Mouse (Mus musculus) thymus, postnatal 25 days (tissue): ENCODE data around the gene Plk2.
"Not testable (repeated sequence)": the region's sequence is repeated elsewhere in the genome, so short reads cannot be mapped to it uniquely, and the experiment has no call there.

Experiments used
- DNase-seq: peaks from one replicate; pipeline ENCODE4 v3.0.0; 2022

Plk2 gene

GRCm38 (mm10) chr13:110394291-110395178 is at the start of gene Plk2:
Gene Plk2 (plus strand): TSS chr13:110395046.
- DNase-seq, result peak; percentile 92

GRCm38 (mm10) chr13:110346707-110347106 is 48.1 kb upstream of the Plk2 start:
- DNase-seq, result no peak

GRCm38 (mm10) chr13:110351051-110351450 is 43.8 kb upstream of the Plk2 start:
- no peak for DNase-seq

- no peak for DNase-seq
Measured at GRCm38 (mm10) chr13:110356941-110357340, 37.9 kb upstream of the Plk2 start, which contains the start of gene Gapt. Gene Gapt (minus strand): TSS chr13:110357199.

- no peak for DNase-seq
Measured at GRCm38 (mm10) chr13:110363722-110364121, 31.1 kb upstream of the Plk2 start.

- no peak for DNase-seq
Measured at GRCm38 (mm10) chr13:110366477-110366876, 28.4 kb upstream of the Plk2 start.

GRCm38 (mm10) chr13:110367961-110368555 is 26.8 kb upstream of the Plk2 start:
- no peak for DNase-seq

GRCm38 (mm10) chr13:110368556-110369040 is 26.2 kb upstream of the Plk2 start:
- DNase-seq, result peak; percentile 36

- DNase-seq, result no peak
Measured at GRCm38 (mm10) chr13:110369673-110370072, 25.2 kb upstream of the Plk2 start.

- peak; percentile 26 for DNase-seq
Measured at GRCm38 (mm10) chr13:110382447-110382901, 12.4 kb upstream of the Plk2 start.

- DNase-seq, result no peak
Measured at GRCm38 (mm10) chr13:110384514-110384913, 10.3 kb upstream of the Plk2 start.

- DNase-seq, result peak; percentile 45
Measured at GRCm38 (mm10) chr13:110392210-110392609, 2.6 kb upstream of the Plk2 start.

GRCm38 (mm10) chr13:110392631-110393030 is 2.2 kb upstream of the Plk2 start:
- no peak for DNase-seq

GRCm38 (mm10) chr13:110395179-110395794 is 441 bp downstream of the Plk2 start:
- DNase-seq, result no peak

GRCm38 (mm10) chr13:110395916-110396685 is 1.3 kb downstream of the Plk2 start:
- DNase-seq, result no peak

- DNase-seq, result no peak
Measured at GRCm38 (mm10) chr13:110397750-110398149, 2.9 kb downstream of the Plk2 start.

- DNase-seq, result no peak
Measured at GRCm38 (mm10) chr13:110398513-110399270, 3.8 kb downstream of the Plk2 start.

GRCm38 (mm10) chr13:110401443-110401842 is 6.6 kb downstream of the Plk2 start:
- DNase-seq, result no peak

- DNase-seq, result no peak
Measured at GRCm38 (mm10) chr13:110401877-110402276, 7.0 kb downstream of the Plk2 start.

- DNase-seq, result no peak
Measured at GRCm38 (mm10) chr13:110404059-110404458, 9.2 kb downstream of the Plk2 start.

GRCm38 (mm10) chr13:110404686-110405085 is 9.8 kb downstream of the Plk2 start:
- DNase-seq, result not testable (repeated sequence)

- no peak for DNase-seq
Measured at GRCm38 (mm10) chr13:110406152-110406551, 11.3 kb downstream of the Plk2 start.
